Mouse (Mus musculus) liver, embryonic 14.5 days (tissue): ENCODE measurements around the gene Iqch.

Experiments
- CTCF ChIP-seq: IDR thresholded peaks from 2 replicates; pipeline ENCODE4 v1.5.1; 2016; ENCODE audit warnings: antibody characterized with exemption, low read depth, control low read depth
- EP300 ChIP-seq: IDR thresholded peaks from 2 replicates; pipeline ENCODE4 v1.6.1; 2016; ENCODE audit warnings: antibody characterized with exemption, low read depth

DNA sequence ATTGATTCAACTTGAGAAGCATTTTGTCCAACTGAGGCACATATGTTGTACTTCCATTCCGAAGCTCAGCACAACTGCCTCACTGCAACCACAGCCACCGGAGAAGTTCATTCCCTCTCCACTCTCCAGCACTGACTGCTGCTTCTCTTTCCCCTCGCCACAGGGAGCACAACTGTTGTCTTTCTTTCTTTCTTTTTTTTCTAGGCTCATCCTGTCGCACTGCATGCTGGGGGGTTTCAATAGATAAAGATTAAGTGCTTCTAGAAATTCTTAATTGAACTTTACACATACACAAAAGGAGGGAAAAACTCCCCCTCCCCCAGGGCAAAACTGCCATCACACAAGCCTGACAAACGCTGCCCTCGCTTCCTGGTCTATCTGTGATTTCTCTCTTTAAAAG lies 113.1 kb downstream of the Iqch start:
- TF ChIP-seq CTCF (no peak), EP300 (no peak)
